Mouse (Mus musculus) lung, embryonic 16.5 days (tissue): Measurements from ENCODE around the gene Krtap9-1. TPM values are rescaled to one million over a fixed set of nuclear protein-coding genes. Genes with fewer than 3 reads are reported as not detected.
"Not testable (repeated sequence)": the region's sequence is repeated elsewhere in the genome, so short reads cannot be mapped to it uniquely, and the experiment has no call there.

Experiments used
- ATAC-seq: fragments of 200-750 bp; cut with Nextera tagmentation; 2 replicates; pipeline ENCODE4 v1.8.0; 2017; ENCODE audit warnings: low read depth, mild to moderate bottlenecking, moderate library complexity
- H3K27ac ChIP-seq: fragments of 300-500 bp; sonication (generic); 2 replicates; pipeline ENCODE4 v1.5.1; 2014; ENCODE audit warnings: mild to moderate bottlenecking, control low read depth, low read length
- H3K27me3 ChIP-seq: fragments of 300-500 bp; sonication (generic); 2 replicates; pipeline ENCODE4 v1.6.1; 2014; ENCODE audit warnings: low read depth, low read length, mixed read lengths; ENCODE audit not compliant: control insufficient read depth, insufficient read depth
- H3K36me3 ChIP-seq: fragments of 300-500 bp; sonication (generic); 2 replicates; pipeline ENCODE4 v1.6.1; 2014; ENCODE audit warnings: low read length; ENCODE audit not compliant: control insufficient read depth, insufficient read depth
- H3K4me1 ChIP-seq: fragments of 300-500 bp; sonication (generic); replicated peaks from 2 replicates; pipeline ENCODE4 v1.6.1; 2014; ENCODE audit warnings: low read length, mixed read lengths; ENCODE audit not compliant: control insufficient read depth, insufficient read depth
- H3K4me2 ChIP-seq: fragments of 300-500 bp; sonication (generic); 2 replicates; pipeline ENCODE4 v1.6.1; 2014; ENCODE audit warnings: low read depth, low read length, control low read depth
- H3K4me3 ChIP-seq: fragments of 300-500 bp; sonication (generic); 2 replicates; pipeline ENCODE4 v1.5.1; 2014; ENCODE audit warnings: mild to moderate bottlenecking, low read length, control low read depth
- H3K9ac ChIP-seq: fragments of 300-500 bp; sonication (generic); 2 replicates; pipeline ENCODE4 v1.6.1; 2014; ENCODE audit warnings: low read length, control low read depth
- H3K9me3 ChIP-seq: fragments of 300-500 bp; sonication (generic); 2 replicates; pipeline ENCODE4 v1.6.1; 2016; ENCODE audit warnings: low read length; ENCODE audit not compliant: control insufficient read depth
- WGBS: fragments of 180-500 bp; shearing (Covaris S2); extraction: QIAGEN DNeasy Blood & Tissue Kit; methylation state at CpG from one replicate; pipeline ENCODE4 v1.1.7; 2014; 5-methylcytosine and 5-hydroxymethylcytosine counted together
- polyA plus RNA-seq: library from polyadenylated mRNA; unstranded; fragments of >200 nt; fragmentation: Nextera tagmentation; extraction: Ambion mirVana; gene quantifications from 2 replicates; pipeline ENCODE4 v1.2.1, GENCODE M21; 2015

Gene Krtap9-1
- polyA plus RNA-seq = not detected in 2 replicates

DNA sequence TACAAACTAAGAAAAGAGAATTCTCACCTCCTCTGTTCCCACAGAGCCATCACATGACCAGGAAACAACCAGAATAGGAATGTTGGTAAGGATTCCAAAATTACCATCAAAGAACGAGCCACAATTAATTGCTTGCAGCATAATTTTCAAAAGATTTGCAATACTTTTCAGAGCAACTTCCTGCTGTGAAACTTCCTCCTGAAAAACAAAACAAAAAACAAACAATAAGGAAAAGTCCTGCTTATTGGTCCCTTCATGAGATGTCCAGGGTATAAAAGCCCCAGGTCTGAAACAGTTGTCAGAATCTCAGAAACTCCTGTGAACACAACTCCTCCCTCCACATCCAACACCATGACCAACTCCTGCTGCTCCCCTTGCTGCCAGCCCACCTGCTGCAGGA lies at the start of gene Krtap9-1:
Gene Krtap9-1 (plus strand): TSS at position 301 of the 400 bp plus-strand sequence.
- not testable (repeated sequence) for H3K9me3 ChIP-seq, H3K4me1 ChIP-seq, ATAC-seq, H3K9ac ChIP-seq, H3K27ac ChIP-seq, H3K4me3 ChIP-seq, H3K4me2 ChIP-seq, H3K27me3 ChIP-seq, H3K36me3 ChIP-seq
- 55% methylated on average over 1 of the region's 1 CpGs for WGBS

DNA sequence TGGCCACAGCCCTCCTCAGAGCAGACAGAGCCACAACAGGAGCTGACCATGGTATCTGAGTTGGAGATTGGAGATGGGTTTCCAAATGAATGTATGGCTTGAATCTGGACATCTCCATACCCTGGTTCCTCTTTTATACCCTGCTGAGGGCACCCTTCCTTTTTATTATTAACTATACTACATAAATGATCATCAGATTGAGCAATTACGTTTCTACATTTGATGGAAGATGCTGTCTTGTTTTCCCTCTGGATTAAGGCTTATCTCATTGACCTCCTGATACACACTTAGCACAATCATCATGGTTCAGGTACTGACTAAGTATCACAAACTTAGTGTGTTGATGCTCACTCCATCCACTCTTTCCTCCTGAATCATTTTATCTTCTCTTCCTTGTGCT lies 35.2 kb upstream of the Krtap9-1 start, which contains the start of gene 2300003K06Rik:
Gene 2300003K06Rik (minus strand): TSS at position 101 of the 400 bp plus-strand sequence.
- no peaks in the 10 kb centered on the region for H3K27me3 ChIP-seq
- no peaks in the 10 kb centered on the region for H3K4me1 ChIP-seq
- H3K9ac ChIP-seq = no peak within 1 kb of the TSS
- no peak within 1 kb of the TSS for H3K27ac ChIP-seq
- H3K4me3 ChIP-seq = no peak within 1 kb of the TSS
- no peaks in the 10 kb centered on the region for H3K9me3 ChIP-seq
- 72% methylated on average over 1 of the region's 1 CpGs for WGBS
- no peak for ATAC-seq
- H3K36me3 ChIP-seq = no peaks in the 10 kb centered on the region
- no peak within 1 kb of the TSS for H3K4me2 ChIP-seq

DNA sequence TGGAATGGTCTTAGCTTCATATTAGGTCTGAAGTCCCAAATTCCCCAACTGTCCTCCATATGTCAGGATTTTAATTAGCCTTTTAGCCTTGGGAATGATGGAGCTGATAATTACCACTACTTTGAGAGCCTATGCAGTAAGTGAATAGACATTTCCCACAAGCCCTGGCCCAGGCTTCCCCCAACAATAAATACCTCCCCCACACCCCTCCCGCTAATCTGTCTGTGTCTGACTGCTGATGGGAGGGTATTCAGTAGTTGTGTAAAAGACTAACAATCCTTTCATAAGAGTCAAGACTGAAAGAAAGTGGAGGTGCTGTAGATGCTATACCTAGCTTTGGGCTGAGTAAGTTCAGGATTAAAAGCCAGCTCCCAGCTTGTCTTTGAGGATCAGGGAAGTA lies 31.0 kb upstream of the Krtap9-1 start:
- H3K27me3 ChIP-seq = no peaks in the 10 kb centered on the region
- H3K4me2 ChIP-seq = no peak overlapping the region
- no peak overlapping the region for H3K27ac ChIP-seq
- 78% methylated on average over 1 of the region's 1 CpGs for WGBS
- no peaks in the 10 kb centered on the region for H3K36me3 ChIP-seq
- H3K4me1 ChIP-seq = no peaks in the 10 kb centered on the region
- no peak overlapping the region for H3K9ac ChIP-seq
- H3K4me3 ChIP-seq = no peak overlapping the region
- H3K9me3 ChIP-seq = no peaks in the 10 kb centered on the region
- no peak for ATAC-seq

GRCm38 (mm10) chr11:99846746-99847145 lies 26.4 kb upstream of the Krtap9-1 start:
- no peaks in the 10 kb centered on the region for H3K36me3 ChIP-seq
- H3K4me2 ChIP-seq = no peak overlapping the region
- no peaks in the 10 kb centered on the region for H3K4me1 ChIP-seq
- no peaks in the 10 kb centered on the region for H3K27me3 ChIP-seq
- H3K9me3 ChIP-seq = no peaks in the 10 kb centered on the region
- no peak overlapping the region for H3K4me3 ChIP-seq
- WGBS = 87% methylated on average over 2 of the region's 2 CpGs
- H3K9ac ChIP-seq = no peak overlapping the region
- no peak overlapping the region for H3K27ac ChIP-seq
- no peak for ATAC-seq

GRCm38 (mm10) chr11:99851508-99851907 lies 21.7 kb upstream of the Krtap9-1 start, which contains the start of gene Krtap4-16:
Krtap4-16 (minus strand) TSS chr11:99851608.
- H3K4me3 ChIP-seq = no peak within 1 kb of the TSS
- H3K4me1 ChIP-seq = no peaks in the 10 kb centered on the region
- H3K4me2 ChIP-seq = no peak within 1 kb of the TSS
- H3K36me3 ChIP-seq = no peaks in the 10 kb centered on the region
- ATAC-seq = no peak
- no peak within 1 kb of the TSS for H3K27ac ChIP-seq
- no peaks in the 10 kb centered on the region for H3K27me3 ChIP-seq
- no peaks in the 10 kb centered on the region for H3K9me3 ChIP-seq
- no peak within 1 kb of the TSS for H3K9ac ChIP-seq

GRCm38 (mm10) chr11:99854121-99854520 lies 19.1 kb upstream of the Krtap9-1 start:
- no peak overlapping the region for H3K4me2 ChIP-seq
- no peak overlapping the region for H3K9ac ChIP-seq
- ATAC-seq = no peak
- H3K27me3 ChIP-seq = no peaks in the 10 kb centered on the region
- no peaks in the 10 kb centered on the region for H3K9me3 ChIP-seq
- H3K4me1 ChIP-seq = no peaks in the 10 kb centered on the region
- H3K4me3 ChIP-seq = no peak overlapping the region
- no peak overlapping the region for H3K27ac ChIP-seq
- WGBS = 53% methylated on average over 3 of the region's 3 CpGs
- H3K36me3 ChIP-seq = no peaks in the 10 kb centered on the region

DNA sequence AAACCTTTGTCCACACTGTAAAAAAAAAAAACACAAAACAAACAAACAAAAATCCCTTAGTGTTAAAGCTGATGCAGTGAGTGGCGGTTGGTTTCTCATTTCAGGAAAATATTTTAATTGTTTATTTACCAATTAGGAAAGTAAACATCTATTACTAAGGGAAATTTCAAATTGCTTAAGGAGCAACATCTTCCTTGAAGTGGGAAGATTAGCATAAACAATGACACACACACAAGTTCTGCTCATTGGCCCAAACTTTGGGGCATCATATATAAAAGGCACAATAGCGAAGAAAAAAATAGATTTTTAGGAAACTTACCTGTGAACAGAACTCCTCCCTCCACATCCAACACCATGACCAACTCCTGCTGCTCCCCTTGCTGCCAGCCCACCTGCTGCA lies 15.6 kb upstream of the Krtap9-1 start, which contains the start of gene Gm11568:
Gene Gm11568 (plus strand): TSS at position 301 of the 400 bp plus-strand sequence.
- no peak within 1 kb of the TSS for H3K4me3 ChIP-seq
- no peak within 1 kb of the TSS for H3K9ac ChIP-seq
- no peaks in the 10 kb centered on the region for H3K9me3 ChIP-seq
- WGBS = 77% methylated on average over 2 of the region's 2 CpGs
- H3K4me1 ChIP-seq = no peaks in the 10 kb centered on the region
- no peak for ATAC-seq
- no peaks in the 10 kb centered on the region for H3K36me3 ChIP-seq
- no peak within 1 kb of the TSS for H3K27ac ChIP-seq
- no peak within 1 kb of the TSS for H3K4me2 ChIP-seq
- no peaks in the 10 kb centered on the region for H3K27me3 ChIP-seq

DNA sequence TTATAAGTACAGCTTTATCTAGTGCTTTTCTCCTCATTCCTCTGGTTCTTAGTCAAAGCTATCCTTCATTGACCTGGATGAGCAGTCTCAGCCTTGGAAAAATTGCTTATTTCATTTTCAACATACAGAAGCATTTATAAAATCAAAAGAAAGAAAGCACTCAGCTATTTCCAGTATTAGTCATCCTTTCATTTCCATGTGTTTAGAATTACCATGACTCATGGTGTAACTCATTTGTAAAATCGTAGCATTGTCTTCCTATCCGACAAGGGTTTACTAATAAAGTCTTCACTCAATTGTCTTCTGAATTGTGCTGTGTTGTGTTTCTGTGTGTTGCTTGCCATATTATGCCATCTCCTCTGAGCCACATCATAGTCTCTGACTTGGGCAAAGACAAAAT lies 14.4 kb upstream of the Krtap9-1 start:
- no peak for ATAC-seq
- Histone ChIP-seq H3K4me3 (no peak overlapping the region), H3K4me1 (no peaks in the 10 kb centered on the region), H3K9ac (no peak overlapping the region), H3K27ac (no peak overlapping the region), H3K27me3 (no peaks in the 10 kb centered on the region), H3K36me3 (no peaks in the 10 kb centered on the region), H3K9me3 (no peaks in the 10 kb centered on the region), H3K4me2 (no peak overlapping the region)
- WGBS = 69% methylated on average over 2 of the region's 2 CpGs

GRCm38 (mm10) chr11:99864176-99864575 lies 9.0 kb upstream of the Krtap9-1 start, which contains the start of gene Gm11559:
Gm11559 (plus strand) TSS chr11:99864476.
- not testable (repeated sequence) for H3K4me1 ChIP-seq, H3K4me3 ChIP-seq, H3K36me3 ChIP-seq, H3K9ac ChIP-seq, H3K9me3 ChIP-seq, ATAC-seq, H3K27me3 ChIP-seq, H3K4me2 ChIP-seq, H3K27ac ChIP-seq
- 59% methylated on average over 1 of the region's 1 CpGs for WGBS

GRCm38 (mm10) chr11:99878887-99879286 lies 5.7 kb downstream of the Krtap9-1 start, which contains the start of gene Gm11567:
Gm11567 (plus strand) TSS chr11:99879187.
- H3K9ac ChIP-seq, ATAC-seq, H3K27me3 ChIP-seq, H3K9me3 ChIP-seq, H3K4me1 ChIP-seq, H3K4me2 ChIP-seq, H3K36me3 ChIP-seq, H3K4me3 ChIP-seq, H3K27ac ChIP-seq: not testable (repeated sequence)
- 46% methylated on average over 1 of the region's 1 CpGs for WGBS
